Mouse (Mus musculus) midbrain, embryonic 16.5 days (tissue): ENCODE measurements around the gene Ush1g. TPM values are rescaled to one million over a fixed set of nuclear protein-coding genes. Genes with fewer than 3 reads are reported as not detected.

Experiments
- ATAC-seq: fragments of 200-750 bp; cut with Nextera tagmentation; 2 replicates; pipeline ENCODE4 v1.8.0; 2017; ENCODE audit warnings: moderate TSS enrichment
- H3K27ac ChIP-seq: fragments of 300-500 bp; sonication (generic); 2 replicates; pipeline ENCODE4 v1.5.1; 2014; ENCODE audit warnings: mild to moderate bottlenecking, low read length, mixed read lengths
- H3K27me3 ChIP-seq: fragments of 300-500 bp; sonication (generic); 2 replicates; pipeline ENCODE4 v1.6.1; 2014; ENCODE audit warnings: low read depth, low read length, mixed read lengths; ENCODE audit not compliant: control insufficient read depth, insufficient read depth
- H3K36me3 ChIP-seq: fragments of 300-500 bp; sonication (generic); 2 replicates; pipeline ENCODE4 v1.6.1; 2014; ENCODE audit warnings: mild to moderate bottlenecking, low read length, moderate library complexity, mixed read lengths; ENCODE audit not compliant: control insufficient read depth, insufficient read depth
- H3K4me1 ChIP-seq: fragments of 300-500 bp; sonication (generic); 2 replicates; pipeline ENCODE4 v1.6.1; 2014; ENCODE audit warnings: mild to moderate bottlenecking, low read length, mixed read lengths; ENCODE audit not compliant: control insufficient read depth, insufficient read depth
- H3K4me2 ChIP-seq: fragments of 300-500 bp; sonication (generic); 2 replicates; pipeline ENCODE4 v1.6.1; 2014; ENCODE audit warnings: mild to moderate bottlenecking, low read length, mixed read lengths
- H3K4me3 ChIP-seq: fragments of 300-500 bp; sonication (generic); 2 replicates; pipeline ENCODE4 v1.5.1; 2014; ENCODE audit warnings: low read depth, mild to moderate bottlenecking, low read length, moderate library complexity, mixed read lengths
- H3K9ac ChIP-seq: fragments of 300-500 bp; sonication (generic); 2 replicates; pipeline ENCODE4 v1.6.1; 2014; ENCODE audit warnings: low read depth, low read length, mixed read lengths
- H3K9me3 ChIP-seq: fragments of 300-500 bp; sonication (generic); replicated peaks from 2 replicates; pipeline ENCODE4 v1.6.1; 2014; ENCODE audit warnings: mild to moderate bottlenecking, low read length, mixed read lengths; ENCODE audit not compliant: control insufficient read depth, poor library complexity, severe bottlenecking
- WGBS: fragments of 180-500 bp; shearing (Covaris S2); extraction: QIAGEN DNeasy Blood & Tissue Kit; methylation state at CpG from one replicate; pipeline ENCODE4 v1.1.7; 2014; 5-methylcytosine and 5-hydroxymethylcytosine counted together
- polyA plus RNA-seq: library from polyadenylated mRNA; unstranded; fragments of >200 nt; fragmentation: Nextera tagmentation; extraction: Ambion mirVana; gene quantifications from 2 replicates; pipeline ENCODE4 v1.2.1, GENCODE M21; 2015

Ush1g gene
- polyA plus RNA-seq, 1 experiment from 2014 or later = 0.10 TPM

DNA sequence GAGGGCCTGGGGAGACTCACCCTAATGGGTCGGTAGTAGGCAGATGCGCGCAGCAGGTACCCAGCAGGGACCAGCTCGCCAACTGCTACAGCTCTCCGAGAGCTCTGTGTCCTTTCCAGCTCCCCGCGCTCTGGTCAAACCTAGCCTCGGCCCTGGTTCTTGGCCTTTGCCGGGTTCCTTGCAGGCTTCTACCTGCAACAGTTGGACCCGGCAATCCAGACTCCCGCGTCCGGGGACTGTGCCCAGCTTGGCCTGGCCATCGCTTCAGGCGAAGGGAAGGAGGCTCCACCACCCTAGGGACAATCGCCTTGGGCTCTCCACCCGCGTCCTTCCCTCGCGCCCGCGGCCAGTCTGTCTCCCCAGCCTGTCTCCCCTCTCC, 55.5 kb downstream of the Ush1g start:
- Histone ChIP-seq H3K4me2 (peak overlapping the region; percentile 63), H3K36me3 (peaks cover 14% of the 10 kb centered on the region), H3K4me3 (peak overlapping the region; percentile 36), H3K27me3 (peaks cover 67% of the 10 kb centered on the region), H3K4me1 (peaks cover 21% of the 10 kb centered on the region), H3K27ac (no peak overlapping the region), H3K9ac (peak overlapping the region; percentile 61; the same call in 1 of the 2 replicates), H3K9me3 (no peaks in the 10 kb centered on the region)
- 3% methylated on average over 22 of the region's 22 CpGs for WGBS
- no peak for ATAC-seq

DNA sequence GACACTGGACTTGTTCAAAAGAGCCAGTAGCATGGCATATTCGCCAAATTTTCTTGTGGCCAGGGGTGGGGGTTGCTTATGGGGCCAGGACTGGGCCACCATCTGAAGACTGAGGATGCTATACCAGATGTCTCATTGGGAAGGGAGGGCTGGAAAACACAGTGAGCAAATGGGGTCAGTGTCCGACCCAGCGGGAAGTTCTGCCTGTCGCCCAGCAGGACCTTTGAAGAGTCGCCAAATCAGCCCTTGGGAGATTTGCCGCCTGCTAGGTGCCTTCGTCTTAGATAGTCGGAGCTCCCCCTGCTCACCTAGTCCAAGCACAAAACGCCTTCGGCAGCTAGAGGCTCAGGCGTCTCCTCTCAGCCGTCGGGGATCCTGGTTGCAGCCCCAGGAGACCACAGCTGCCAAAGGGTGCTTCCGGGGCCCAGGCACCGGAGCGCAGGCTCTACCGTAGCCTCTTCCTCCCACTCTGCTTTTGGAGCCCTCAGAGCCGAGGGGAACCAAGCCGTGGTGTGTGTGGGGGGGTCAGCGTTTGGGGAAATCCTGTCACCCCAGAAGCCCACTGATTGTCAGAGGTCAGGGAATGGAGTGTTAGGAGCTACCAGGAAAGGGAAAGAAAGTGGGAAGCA, 56.0 kb downstream of the Ush1g start:
- no peak for ATAC-seq
- no peaks in the 10 kb centered on the region for H3K9me3 ChIP-seq
- no peak overlapping the region for H3K4me2 ChIP-seq
- peaks cover 21% of the 10 kb centered on the region for H3K4me1 ChIP-seq
- H3K27me3 ChIP-seq = peaks cover 72% of the 10 kb centered on the region
- no peak overlapping the region for H3K9ac ChIP-seq
- peaks cover 14% of the 10 kb centered on the region for H3K36me3 ChIP-seq
- H3K4me3 ChIP-seq = no peak overlapping the region
- 3% methylated on average over 20 of the region's 20 CpGs for WGBS
- no peak overlapping the region for H3K27ac ChIP-seq

Other genes starting within 250 kb of the Ush1g start
- gene Rab37, start 230.6 kb downstream of the Ush1g start, polyA plus RNA-seq = 1.0 TPM in 2 replicates
- gene Cd300lf, start 188.0 kb downstream of the Ush1g start, polyA plus RNA-seq = 0.34 TPM in 1 of 2 replicates, not detected in the other
- 47.5 and 57.5 TPM in 2 replicates for gene Slc9a3r1, start 158.7 kb downstream of the Ush1g start, polyA plus RNA-seq
- 12.5 and 14.9 TPM in 2 replicates for gene Tmem104, start 134.6 kb downstream of the Ush1g start, polyA plus RNA-seq
- 23.2 and 23.9 TPM in 2 replicates for gene Nat9, start 134.2 kb downstream of the Ush1g start, polyA plus RNA-seq
- gene Grin2c, start 54.8 kb downstream of the Ush1g start, polyA plus RNA-seq = 0.18 and 0.31 TPM in 2 replicates
- gene Fdxr, start 45.0 kb downstream of the Ush1g start, polyA plus RNA-seq = 19.7 and 23.4 TPM in 2 replicates
- 0.91 and 1.4 TPM in 2 replicates for gene Fads6, start 24.4 kb downstream of the Ush1g start, polyA plus RNA-seq
- gene Otop2, start 14.9 kb downstream of the Ush1g start, polyA plus RNA-seq = 0.09 and 0.29 TPM in 2 replicates
- 0.78 and 0.80 TPM in 2 replicates for gene Otop3, start 12.7 kb upstream of the Ush1g start, polyA plus RNA-seq
- gene Hid1, start 45.7 kb upstream of the Ush1g start, polyA plus RNA-seq = 68.6 and 75.2 TPM in 2 replicates
- 18.5 and 21.6 TPM in 2 replicates for gene Cdr2l, start 59.9 kb upstream of the Ush1g start, polyA plus RNA-seq
- 173 and 180 TPM in 2 replicates for gene Mrpl58, start 81.7 kb upstream of the Ush1g start, polyA plus RNA-seq
- 773 and 819 TPM in 2 replicates for gene Atp5h, start 97.9 kb upstream of the Ush1g start, polyA plus RNA-seq
- gene Kctd2, start 98.1 kb upstream of the Ush1g start, polyA plus RNA-seq = 20.1 and 23.1 TPM in 2 replicates
- gene Trim80, start 118.5 kb upstream of the Ush1g start, polyA plus RNA-seq = not detected in 2 replicates
- 0.19 TPM in 1 of 2 replicates, not detected in the other for gene Slc16a5, start 140.4 kb upstream of the Ush1g start, polyA plus RNA-seq
- gene Armc7, start 153.6 kb upstream of the Ush1g start, polyA plus RNA-seq = 19.6 and 23.1 TPM in 2 replicates
- gene Nt5c, start 169.8 kb upstream of the Ush1g start, polyA plus RNA-seq = 100 and 104 TPM in 2 replicates
- gene Jpt1, start 192.3 kb upstream of the Ush1g start, polyA plus RNA-seq = 1,597 and 1,674 TPM in 2 replicates
- gene Sumo2, start 214.2 kb upstream of the Ush1g start, polyA plus RNA-seq = 1,000 and 1,072 TPM in 2 replicates
- 103 and 106 TPM in 2 replicates for gene Nup85, start 242.4 kb upstream of the Ush1g start, polyA plus RNA-seq